Mouse (Mus musculus) lung, postnatal 0 days (tissue): Measurements from ENCODE around the gene Camp.

Experiments
- CTCF ChIP-seq: IDR thresholded peaks from 2 replicates; pipeline ENCODE4 v1.5.1; 2016; ENCODE audit warnings: antibody characterized with exemption, mild to moderate bottlenecking
- EP300 ChIP-seq: IDR thresholded peaks from 2 replicates; pipeline ENCODE4 v1.6.1; 2016; ENCODE audit warnings: antibody characterized with exemption, mild to moderate bottlenecking, control low read depth

- peak; percentile 69 for TF ChIP-seq CTCF
- peak; percentile 43; the same call in 1 of the 2 replicates for TF ChIP-seq EP300
Observed at GRCm38 (mm10) chr9:109874797-109875691, 25.6 kb upstream of the Camp start, which contains the start of gene Cdc25a.
